In the genomic region with DNA sequence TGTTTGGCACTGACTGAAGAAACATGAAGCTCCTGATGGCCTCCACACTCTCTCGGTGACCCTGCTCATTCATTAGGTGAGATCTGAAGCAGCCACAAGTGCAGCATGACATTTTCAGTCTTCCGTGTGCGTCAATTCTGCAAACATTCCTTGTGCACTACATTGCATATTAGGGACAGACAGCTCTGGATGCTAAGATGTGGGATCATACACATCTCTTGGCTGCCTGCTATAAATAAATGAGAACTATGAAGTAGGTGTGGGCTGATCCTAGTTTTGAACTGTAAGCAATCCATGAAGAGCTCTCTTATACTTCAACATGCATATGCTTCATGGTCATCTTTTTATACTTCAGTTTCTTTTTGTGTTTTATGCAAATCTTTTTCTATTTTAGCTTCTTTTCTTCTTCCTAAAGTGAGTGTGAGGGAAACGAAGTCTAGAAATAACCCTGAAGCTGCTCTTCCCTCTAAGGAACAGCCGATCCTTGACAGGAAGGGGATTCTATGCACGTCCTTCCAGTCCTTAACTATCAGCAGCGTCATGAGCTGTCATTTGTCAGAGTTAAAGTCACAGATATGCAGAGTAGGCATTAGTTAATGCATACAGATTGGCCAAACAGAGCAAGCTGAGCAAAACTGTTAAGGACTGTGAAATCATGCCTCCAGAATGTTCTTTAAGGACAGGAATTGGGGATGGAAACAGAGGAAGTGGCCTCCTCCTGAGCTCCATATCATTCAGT, we compare ENCODE assay signal across 21 mouse cellular contexts.
A peak's percentile ranks its signal among the peaks of the same experiment; 100 is the strongest.
DNase-seq lines count a peak whose midpoint lies in the region; ATAC-seq and TF ChIP-seq lines count a peak whose summit lies in the region.
"Had no signal": no experiment of that assay in that cellular context is flagged by ENCODE, and none has a peak within 500 bp of the region (broad histone marks: within the 10 kb centered on the region; RNA-seq: fewer than 3 reads in every experiment).

No protein-coding gene starts in this region.

- H3K9ac ChIP-seq in limb, embryonic 15.5 days, result no peak overlapping the region
- no peak overlapping the region for H3K9ac ChIP-seq in lung, postnatal 0 days (replicated peaks; ENCODE audit: low read depth)
- H3K9ac ChIP-seq: embryonic facial prominence, embryonic 12.5 days; forebrain, embryonic 12.5 days; heart, embryonic 15.5 days; hindbrain, embryonic 14.5 days; intestine, embryonic 15.5 days had no signal

- WGBS in limb, embryonic 15.5 days, result 66% methylated on average over 7 of the region's 7 CpGs
- whole genome bisulfite sequencing in limb, embryonic 10.5 days, result 61% methylated on average over 7 of the region's 7 CpGs
- 34% methylated on average over 7 of the region's 7 CpGs for WGBS in lung, postnatal 0 days

- no peaks in the 10 kb centered on the region for H3K9me3 ChIP-seq in limb, embryonic 15.5 days
- H3K9me3 ChIP-seq in limb, embryonic 10.5 days (replicated peaks), result no peaks in the 10 kb centered on the region
- H3K9me3 ChIP-seq in lung, postnatal 0 days (ENCODE audit: low read length), result no peaks in the 10 kb centered on the region
- H3K9me3 ChIP-seq: embryonic facial prominence, embryonic 12.5 days; forebrain, embryonic 12.5 days; heart, embryonic 10.5 days; heart, embryonic 15.5 days; hindbrain, embryonic 10.5 days; intestine, embryonic 15.5 days had no signal

- no peaks in the 10 kb centered on the region for H3K36me3 ChIP-seq in limb, embryonic 15.5 days
- no peaks in the 10 kb centered on the region for H3K36me3 ChIP-seq in limb, embryonic 10.5 days
- no peaks in the 10 kb centered on the region for H3K36me3 ChIP-seq in lung, postnatal 0 days (ENCODE audit: insufficient read depth, low read length)
- H3K36me3 ChIP-seq: embryonic facial prominence, embryonic 12.5 days; forebrain, embryonic 12.5 days; heart, embryonic 10.5 days; heart, embryonic 15.5 days; hindbrain, embryonic 10.5 days; intestine, embryonic 15.5 days had no signal

- no peak for TF ChIP-seq CTCF in lung, postnatal 0 days (IDR thresholded peaks at IDR 0.05)

- H3K4me3 ChIP-seq in limb, embryonic 15.5 days, result no peak overlapping the region
- H3K4me3 ChIP-seq in limb, embryonic 10.5 days, result no peak overlapping the region
- H3K4me3 ChIP-seq in lung, postnatal 0 days (ENCODE audit: low read depth, low read length), result no peak overlapping the region
- H3K4me3 ChIP-seq: embryonic facial prominence, embryonic 12.5 days; forebrain, embryonic 12.5 days; heart, embryonic 10.5 days; heart, embryonic 15.5 days; hindbrain, embryonic 10.5 days; intestine, embryonic 15.5 days had no signal

- no peak for DNase-seq in frontal cortex, postnatal 10 days (ENCODE audit: low spot score in 2 of 2)
- no peak for DNase-seq in limb, embryonic 10.5 days (ENCODE audit: low spot score)
- peak; percentile 28 for DNase-seq in lung, postnatal 0 days (ENCODE audit: low spot score)
- DNase-seq in lung, adult 18-20 months, result no peak
- no peak for DNase-seq in cerebellum, adult 11 months
- DNase-seq: adrenal gland, postnatal 14 days; cerebellum, adult 2 months; embryo, embryonic 11 days; heart, adult 18-20 months had no signal

- H3K4me1 ChIP-seq in limb, embryonic 15.5 days, result peaks cover 25% of the 10 kb centered on the region
- peaks cover 18% of the 10 kb centered on the region for H3K4me1 ChIP-seq in limb, embryonic 10.5 days
- no peaks in the 10 kb centered on the region for H3K4me1 ChIP-seq in lung, postnatal 0 days (ENCODE audit: insufficient read depth, low read depth, low read length)

- H3K4me2 ChIP-seq in limb, embryonic 15.5 days, result no peak overlapping the region
- no peak overlapping the region for H3K4me2 ChIP-seq in lung, postnatal 0 days (replicated peaks; ENCODE audit: low read depth, low read length)
- H3K4me2 ChIP-seq: embryonic facial prominence, embryonic 12.5 days; forebrain, embryonic 12.5 days; heart, embryonic 15.5 days; hindbrain, embryonic 14.5 days; intestine, embryonic 15.5 days had no signal

- no peak for TF ChIP-seq EP300 in lung, postnatal 0 days (IDR thresholded peaks at IDR 0.05)

- 0 out of 2 replicates have a peak overlapping the region, but pooled peaks have one; percentile 11 for H3K27ac ChIP-seq in limb, embryonic 15.5 days
- no peak overlapping the region for H3K27ac ChIP-seq in limb, embryonic 10.5 days
- no peak overlapping the region for H3K27ac ChIP-seq in lung, postnatal 0 days (ENCODE audit: low read length)
- H3K27ac ChIP-seq: embryonic facial prominence, embryonic 12.5 days; forebrain, embryonic 12.5 days; heart, embryonic 10.5 days; heart, embryonic 15.5 days; hindbrain, embryonic 10.5 days; hindbrain, embryonic 14.5 days; intestine, embryonic 15.5 days had no signal

- ATAC-seq in frontal cortex, adult (ENCODE audit: low TSS enrichment), result peak; percentile 92
- no peak for ATAC-seq in limb, embryonic 15.5 days (ENCODE audit: insufficient number of reproducible peaks, low FRiP score, low TSS enrichment, low read depth)
- peak; percentile 61 for ATAC-seq in lung, postnatal 0 days
- ATAC-seq: activated CD4-positive, CD25-positive, alpha-beta regulatory T cell, adult 4 months; intestine, embryonic 15.5 days; Patski had no signal

- H3K27me3 ChIP-seq in limb, embryonic 15.5 days, result no peaks in the 10 kb centered on the region
- H3K27me3 ChIP-seq in limb, embryonic 10.5 days (ENCODE audit: low read depth, poor library complexity, severe bottlenecking), result no peaks in the 10 kb centered on the region
- no peaks in the 10 kb centered on the region for H3K27me3 ChIP-seq in lung, postnatal 0 days (replicated peaks; ENCODE audit: insufficient read depth, low read length)
- H3K27me3 ChIP-seq: CH12.LX; embryonic facial prominence, embryonic 12.5 days; forebrain, embryonic 12.5 days; intestine, embryonic 15.5 days had no signal
